Mouse (Mus musculus): ENCODE results near the gene Acox3. TPM values are rescaled to one million over a fixed set of nuclear protein-coding genes. Genes with fewer than 3 reads are reported as not detected.

Acox3 gene
- polyA plus RNA-seq, 1 experiment from 2014 or later, result 4.1 TPM

- Histone ChIP-seq H3K36me3 (no peaks in the 10 kb centered on the region), H3K9ac (no peak overlapping the region), H3K4me1 (0 out of 2 replicates have a peak, but pooled peaks cover 5% of the 10 kb centered on the region), H3K27me3 (replicated peaks) (no peaks in the 10 kb centered on the region), H3K27ac (no peak overlapping the region), H3K4me2 (no peak overlapping the region), H3K4me3 (no peak overlapping the region), H3K9me3 (replicated peaks) (no peaks in the 10 kb centered on the region)
- ATAC-seq, result no peak
- 72% methylated on average over 9 of the region's 9 CpGs for WGBS (ENCODE audit: insufficient replicate concordance)
Measured at GRCm38 (mm10) chr5:35643401-35644048, 60.7 kb downstream of the Acox3 start.

GRCm38 (mm10) chr5:35644082-35644481 is 61.2 kb downstream of the Acox3 start:
- no peak overlapping the region for H3K4me2 ChIP-seq
- no peaks in the 10 kb centered on the region for H3K27me3 ChIP-seq (replicated peaks)
- H3K27ac ChIP-seq, result no peak overlapping the region
- H3K9me3 ChIP-seq (replicated peaks), result no peaks in the 10 kb centered on the region
- no peak overlapping the region for H3K9ac ChIP-seq
- 0 out of 2 replicates have a peak, but pooled peaks cover 5% of the 10 kb centered on the region for H3K4me1 ChIP-seq
- 37% methylated on average over 4 of the region's 4 CpGs for WGBS (ENCODE audit: insufficient replicate concordance)
- H3K36me3 ChIP-seq, result no peaks in the 10 kb centered on the region
- H3K4me3 ChIP-seq, result no peak overlapping the region
- no peak for ATAC-seq

- Histone ChIP-seq H3K9ac (no peak overlapping the region), H3K9me3 (replicated peaks) (no peaks in the 10 kb centered on the region), H3K36me3 (no peaks in the 10 kb centered on the region), H3K4me2 (no peak overlapping the region), H3K27ac (no peak overlapping the region), H3K4me3 (no peak overlapping the region), H3K27me3 (replicated peaks) (no peaks in the 10 kb centered on the region), H3K4me1 (0 out of 2 replicates have a peak, but pooled peaks cover 5% of the 10 kb centered on the region)
- 65% methylated on average over 6 of the region's 6 CpGs for WGBS (ENCODE audit: insufficient replicate concordance)
- ATAC-seq, result no peak
Measured at GRCm38 (mm10) chr5:35645938-35646493, 63.2 kb downstream of the Acox3 start.

GRCm38 (mm10) chr5:35646927-35647326 is 64.1 kb downstream of the Acox3 start:
- Histone ChIP-seq H3K36me3 (no peaks in the 10 kb centered on the region), H3K27ac (no peak overlapping the region), H3K4me1 (0 out of 2 replicates have a peak, but pooled peaks cover 5% of the 10 kb centered on the region), H3K9ac (no peak overlapping the region), H3K27me3 (replicated peaks) (no peaks in the 10 kb centered on the region), H3K9me3 (replicated peaks) (no peaks in the 10 kb centered on the region), H3K4me2 (no peak overlapping the region), H3K4me3 (no peak overlapping the region)
- no peak for ATAC-seq
- 63% methylated on average over 1 of the region's 1 CpGs for WGBS (ENCODE audit: insufficient replicate concordance)

GRCm38 (mm10) chr5:35647562-35647961 is 64.7 kb downstream of the Acox3 start:
- H3K9me3 ChIP-seq (replicated peaks), result no peaks in the 10 kb centered on the region
- no peaks in the 10 kb centered on the region for H3K27me3 ChIP-seq (replicated peaks)
- H3K36me3 ChIP-seq, result no peaks in the 10 kb centered on the region
- no peak for ATAC-seq
- no peak overlapping the region for H3K9ac ChIP-seq
- H3K4me3 ChIP-seq, result no peak overlapping the region
- 0 out of 2 replicates have a peak, but pooled peaks cover 5% of the 10 kb centered on the region for H3K4me1 ChIP-seq
- H3K27ac ChIP-seq, result no peak overlapping the region
- WGBS (ENCODE audit: insufficient replicate concordance), result 40% methylated on average over 4 of the region's 4 CpGs
- no peak overlapping the region for H3K4me2 ChIP-seq

GRCm38 (mm10) chr5:35648230-35648629 is 65.4 kb downstream of the Acox3 start:
- Histone ChIP-seq H3K27me3 (replicated peaks) (no peaks in the 10 kb centered on the region), H3K9me3 (replicated peaks) (no peaks in the 10 kb centered on the region), H3K4me2 (no peak overlapping the region), H3K9ac (no peak overlapping the region), H3K36me3 (no peaks in the 10 kb centered on the region), H3K4me1 (0 out of 2 replicates have a peak, but pooled peaks cover 5% of the 10 kb centered on the region), H3K27ac (no peak overlapping the region), H3K4me3 (no peak overlapping the region)
- ATAC-seq, result no peak
- WGBS (ENCODE audit: insufficient replicate concordance), result 45% methylated on average over 2 of the region's 2 CpGs

- no peaks in the 10 kb centered on the region for H3K9me3 ChIP-seq (replicated peaks)
- no peak overlapping the region for H3K9ac ChIP-seq
- no peak overlapping the region for H3K4me3 ChIP-seq
- no peak overlapping the region for H3K4me2 ChIP-seq
- H3K4me1 ChIP-seq, result no peaks in the 10 kb centered on the region
- H3K27ac ChIP-seq, result no peak overlapping the region
- ATAC-seq, result no peak
- WGBS (ENCODE audit: insufficient replicate concordance), result 62% methylated on average over 3 of the region's 3 CpGs
- no peaks in the 10 kb centered on the region for H3K36me3 ChIP-seq
- no peaks in the 10 kb centered on the region for H3K27me3 ChIP-seq (replicated peaks)
Measured at GRCm38 (mm10) chr5:35652319-35652718, 69.5 kb downstream of the Acox3 start.

GRCm38 (mm10) chr5:35652872-35653271 is 70.0 kb downstream of the Acox3 start:
- H3K4me3 ChIP-seq, result no peak overlapping the region
- ATAC-seq, result no peak
- H3K9me3 ChIP-seq (replicated peaks), result no peaks in the 10 kb centered on the region
- H3K4me1 ChIP-seq, result no peaks in the 10 kb centered on the region
- H3K27ac ChIP-seq, result no peak overlapping the region
- H3K36me3 ChIP-seq, result no peaks in the 10 kb centered on the region
- no peak overlapping the region for H3K4me2 ChIP-seq
- H3K9ac ChIP-seq, result no peak overlapping the region
- WGBS (ENCODE audit: insufficient replicate concordance), result 72% methylated on average over 13 of the region's 13 CpGs
- H3K27me3 ChIP-seq (replicated peaks), result no peaks in the 10 kb centered on the region

- ATAC-seq, result no peak
- 72% methylated on average over 9 of the region's 9 CpGs for WGBS (ENCODE audit: insufficient replicate concordance)
- Histone ChIP-seq H3K27ac (no peak overlapping the region), H3K4me3 (no peak overlapping the region), H3K27me3 (replicated peaks) (no peaks in the 10 kb centered on the region), H3K36me3 (no peaks in the 10 kb centered on the region), H3K9ac (no peak overlapping the region), H3K9me3 (replicated peaks) (no peaks in the 10 kb centered on the region), H3K4me2 (no peak overlapping the region), H3K4me1 (no peaks in the 10 kb centered on the region)
Measured at GRCm38 (mm10) chr5:35653743-35654395, 71.0 kb downstream of the Acox3 start.

GRCm38 (mm10) chr5:35655753-35656485 is 73.1 kb downstream of the Acox3 start:
- WGBS (ENCODE audit: insufficient replicate concordance), result 69% methylated on average over 10 of the region's 10 CpGs
- H3K4me1 ChIP-seq, result no peaks in the 10 kb centered on the region
- no peaks in the 10 kb centered on the region for H3K9me3 ChIP-seq (replicated peaks)
- H3K27ac ChIP-seq, result no peak overlapping the region
- no peaks in the 10 kb centered on the region for H3K36me3 ChIP-seq
- no peak for ATAC-seq
- no peak overlapping the region for H3K9ac ChIP-seq
- H3K27me3 ChIP-seq (replicated peaks), result no peaks in the 10 kb centered on the region
- no peak overlapping the region for H3K4me3 ChIP-seq
- H3K4me2 ChIP-seq, result no peak overlapping the region

GRCm38 (mm10) chr5:35659503-35659902 is 76.7 kb downstream of the Acox3 start:
- H3K27ac ChIP-seq, result no peak overlapping the region
- H3K9ac ChIP-seq, result no peak overlapping the region
- no peak overlapping the region for H3K4me3 ChIP-seq
- ATAC-seq, result no peak
- no peaks in the 10 kb centered on the region for H3K4me1 ChIP-seq
- WGBS (ENCODE audit: insufficient replicate concordance), result 54% methylated on average over 3 of the region's 3 CpGs
- no peaks in the 10 kb centered on the region for H3K9me3 ChIP-seq (replicated peaks)
- no peaks in the 10 kb centered on the region for H3K36me3 ChIP-seq
- no peaks in the 10 kb centered on the region for H3K27me3 ChIP-seq (replicated peaks)
- no peak overlapping the region for H3K4me2 ChIP-seq

GRCm38 (mm10) chr5:35661210-35661609 is 78.4 kb downstream of the Acox3 start:
- no peak for ATAC-seq
- Histone ChIP-seq H3K9ac (no peak overlapping the region), H3K27me3 (replicated peaks) (no peaks in the 10 kb centered on the region), H3K36me3 (no peaks in the 10 kb centered on the region), H3K4me3 (no peak overlapping the region), H3K4me1 (no peaks in the 10 kb centered on the region), H3K9me3 (replicated peaks) (no peaks in the 10 kb centered on the region), H3K27ac (no peak overlapping the region), H3K4me2 (no peak overlapping the region)
- 65% methylated on average over 6 of the region's 6 CpGs for WGBS (ENCODE audit: insufficient replicate concordance)
